Mouse (Mus musculus) midbrain, embryonic 12.5 days (tissue): ENCODE measurements around the gene Megf8. TPM values are rescaled to one million over a fixed set of nuclear protein-coding genes. Genes with fewer than 3 reads are reported as not detected.

ENCODE experiments used
- ATAC-seq: fragments of 200-750 bp; cut with Nextera tagmentation; 2 replicates; pipeline ENCODE4 v1.8.0; 2017; ENCODE audit warnings: low read depth, moderate TSS enrichment, moderate library complexity; ENCODE audit not compliant: low FRiP score
- H3K27ac ChIP-seq: fragments of 300-500 bp; sonication (generic); replicated peaks from 2 replicates; pipeline ENCODE4 v1.5.1; 2016; ENCODE audit warnings: mild to moderate bottlenecking
- H3K27me3 ChIP-seq: fragments of 300-500 bp; sonication (generic); 2 replicates; pipeline ENCODE4 v1.6.1; 2016; ENCODE audit warnings: mild to moderate bottlenecking
- H3K36me3 ChIP-seq: fragments of 300-500 bp; sonication (generic); 2 replicates; pipeline ENCODE4 v1.6.1; 2016
- H3K4me1 ChIP-seq: fragments of 300-500 bp; sonication (generic); 2 replicates; pipeline ENCODE4 v1.6.1; 2016
- H3K4me2 ChIP-seq: fragments of 300-500 bp; sonication (generic); replicated peaks from 2 replicates; pipeline ENCODE4 v1.6.1; 2016; ENCODE audit warnings: mild to moderate bottlenecking, moderate library complexity
- H3K4me3 ChIP-seq: fragments of 300-500 bp; sonication (generic); 2 replicates; pipeline ENCODE4 v1.5.1; 2016; ENCODE audit warnings: mild to moderate bottlenecking
- H3K9ac ChIP-seq: fragments of 300-500 bp; sonication (generic); replicated peaks from 2 replicates; pipeline ENCODE4 v1.6.1; 2016; ENCODE audit warnings: mild to moderate bottlenecking, moderate library complexity
- H3K9me3 ChIP-seq: fragments of 300-500 bp; sonication (generic); 2 replicates; pipeline ENCODE4 v1.6.1; 2016; ENCODE audit warnings: mild to moderate bottlenecking
- WGBS: fragments of 180-500 bp; shearing (Covaris S2); methylation state at CpG from one replicate; pipeline ENCODE4 v1.1.7; 2016; 5-methylcytosine and 5-hydroxymethylcytosine counted together
- polyA plus RNA-seq: library from polyadenylated mRNA; unstranded; fragments of >200 nt; fragmentation: Nextera tagmentation; extraction: Ambion mirVana; gene quantifications from 2 replicates; pipeline ENCODE4 v1.2.1, GENCODE M21; 2016

The Megf8 gene
- polyA plus RNA-seq, 1 experiment from 2014 or later = 21.3 TPM

DNA sequence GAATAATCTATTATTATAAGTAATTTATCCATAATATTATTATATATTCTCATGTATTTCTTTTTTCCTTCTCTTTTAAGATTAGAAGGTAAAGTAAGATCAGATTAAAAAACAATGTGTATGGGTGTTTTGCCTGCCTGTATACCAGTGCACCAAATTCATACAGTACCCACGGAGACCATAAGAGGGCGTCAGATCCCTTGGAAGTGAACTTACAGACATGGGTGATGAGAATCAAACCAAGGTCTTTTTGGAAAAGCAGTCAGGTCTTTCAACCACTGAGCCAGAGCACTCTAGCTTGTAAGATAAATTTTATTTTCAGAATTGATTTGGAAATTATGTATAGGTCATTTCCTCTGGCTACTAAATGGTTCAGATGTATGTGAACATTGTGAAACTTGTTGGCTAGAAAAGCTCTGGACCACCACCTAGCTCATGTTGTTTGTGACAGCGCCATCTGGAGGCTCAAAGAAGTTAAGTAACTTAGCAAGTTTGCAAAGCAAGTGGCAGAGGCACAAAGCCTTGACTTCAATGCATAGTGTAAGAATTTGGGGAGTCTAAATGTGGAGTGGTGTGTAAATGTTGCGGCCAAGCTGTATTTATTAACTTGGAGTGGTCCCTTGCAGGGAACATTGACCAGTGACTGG lies 92.3 kb downstream of the Megf8 start:
- no peaks in the 10 kb centered on the region for H3K36me3 ChIP-seq
- WGBS = 45% methylated on average over 4 of the region's 4 CpGs

GRCm38 (mm10) chr7:25410969-25411615 lies 94.1 kb downstream of the Megf8 start:
- Histone ChIP-seq H3K27me3 (no peaks in the 10 kb centered on the region), H3K9me3 (no peaks in the 10 kb centered on the region), H3K4me3 (no peak overlapping the region), H3K4me1 (no peaks in the 10 kb centered on the region), H3K36me3 (no peaks in the 10 kb centered on the region), H3K27ac (no peak overlapping the region), H3K4me2 (no peak overlapping the region), H3K9ac (no peak overlapping the region)
- ATAC-seq = no peak
- WGBS = 89% methylated on average over 1 of the region's 1 CpGs

More for the DNA sequence above, 92.3 kb downstream of the Megf8 start:
- Histone ChIP-seq H3K27me3 (no peaks in the 10 kb centered on the region), H3K4me1 (no peaks in the 10 kb centered on the region), H3K9ac (no peak overlapping the region), H3K27ac (no peak overlapping the region), H3K9me3 (no peaks in the 10 kb centered on the region), H3K4me2 (no peak overlapping the region), H3K4me3 (no peak overlapping the region)
- ATAC-seq = no peak

GRCm38 (mm10) chr7:25411861-25412260 lies 94.9 kb downstream of the Megf8 start:
- H3K27ac ChIP-seq = no peak overlapping the region
- no peak for ATAC-seq
- H3K4me1 ChIP-seq = no peaks in the 10 kb centered on the region
- H3K36me3 ChIP-seq = no peaks in the 10 kb centered on the region
- no peak overlapping the region for H3K4me2 ChIP-seq
- WGBS = 91% methylated on average over 3 of the region's 3 CpGs
- no peaks in the 10 kb centered on the region for H3K27me3 ChIP-seq
- H3K9me3 ChIP-seq = no peaks in the 10 kb centered on the region
- H3K9ac ChIP-seq = no peak overlapping the region
- no peak overlapping the region for H3K4me3 ChIP-seq

DNA sequence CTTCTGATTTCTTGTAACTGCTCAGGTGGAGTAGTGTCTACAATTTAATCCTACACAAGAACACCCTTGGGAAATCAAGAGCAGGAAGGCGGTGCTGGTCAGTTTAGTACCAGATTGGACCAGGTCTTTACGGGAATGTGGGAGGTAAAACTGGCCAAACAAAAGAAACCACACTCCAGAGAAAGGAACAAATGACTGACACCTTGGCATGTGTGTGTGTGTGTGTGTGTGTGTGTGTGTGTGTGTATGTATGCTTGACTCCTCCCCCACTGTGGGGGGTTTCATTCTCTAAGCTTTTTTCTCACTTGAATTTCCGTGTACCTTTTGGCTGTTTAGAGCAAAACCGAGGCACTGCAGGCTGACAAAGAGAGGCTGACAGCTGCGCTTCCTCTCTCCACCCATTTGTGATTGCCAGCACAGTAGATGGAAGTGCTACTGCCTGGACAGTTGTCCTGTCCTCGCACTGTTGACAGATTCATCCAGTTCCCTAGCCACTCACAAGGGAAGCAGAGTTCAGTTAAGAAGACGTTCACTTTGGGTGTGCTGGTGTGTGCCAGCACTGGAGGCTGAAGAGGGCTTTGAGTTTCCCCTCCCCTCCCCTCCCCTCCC lies 96.0 kb downstream of the Megf8 start, which contains the start of gene Cxcl17:
TSS of gene Cxcl17 (minus strand) at position 54 of the 609 bp plus-strand sequence.
- Histone ChIP-seq H3K36me3 (no peaks in the 10 kb centered on the region), H3K27ac (no peak within 1 kb of the TSS), H3K27me3 (no peaks in the 10 kb centered on the region), H3K9me3 (no peaks in the 10 kb centered on the region), H3K9ac (no peak within 1 kb of the TSS), H3K4me3 (no peak within 1 kb of the TSS), H3K4me2 (no peak within 1 kb of the TSS), H3K4me1 (no peaks in the 10 kb centered on the region)
- WGBS = 55% methylated on average over 7 of the region's 7 CpGs
- no peak for ATAC-seq

Other genes with a start within 250 kb of the Megf8 start
- 14.9 and 18.1 TPM in 2 replicates for gene Grik5, start 244.8 kb upstream of the Megf8 start, polyA plus RNA-seq
- 42.2 and 42.8 TPM in 2 replicates for gene Zfp574, start 244.6 kb upstream of the Megf8 start, polyA plus RNA-seq
- 44.0 and 63.7 TPM in 2 replicates for gene Pou2f2, start 137.4 kb upstream of the Megf8 start, polyA plus RNA-seq
- 11.7 and 12.2 TPM in 2 replicates for gene Dedd2, start 96.5 kb upstream of the Megf8 start, polyA plus RNA-seq
- 2.3 and 2.5 TPM in 2 replicates for gene Zfp526, start 95.7 kb upstream of the Megf8 start, polyA plus RNA-seq
- gene Gsk3a, start 79.3 kb upstream of the Megf8 start, polyA plus RNA-seq = 17.9 and 19.0 TPM in 2 replicates
- gene Erf, start 66.4 kb upstream of the Megf8 start, polyA plus RNA-seq = 8.8 and 10.0 TPM in 2 replicates
- 39.4 and 40.8 TPM in 2 replicates for gene Cic, start 49.5 kb upstream of the Megf8 start, polyA plus RNA-seq
- gene Pafah1b3, start 19.2 kb upstream of the Megf8 start, polyA plus RNA-seq = 399 and 410 TPM in 2 replicates
- gene Prr19, start 15.8 kb upstream of the Megf8 start, polyA plus RNA-seq = 1.3 and 1.7 TPM in 2 replicates
- 20.1 and 21.4 TPM in 2 replicates for gene Tmem145, start 11.1 kb upstream of the Megf8 start, polyA plus RNA-seq
- gene Cnfn, start 52.6 kb downstream of the Megf8 start, polyA plus RNA-seq = not detected in 2 replicates
- 5.9 and 8.5 TPM in 2 replicates for gene Lipe, start 81.5 kb downstream of the Megf8 start, polyA plus RNA-seq
- gene Cxcl17, start 95.7 kb downstream of the Megf8 start, polyA plus RNA-seq = 0.65 and 0.75 TPM in 2 replicates
- 0.64 and 0.73 TPM in 2 replicates for gene Ceacam1, start 160.4 kb downstream of the Megf8 start, polyA plus RNA-seq
- gene Ceacam2, start 222.7 kb downstream of the Megf8 start, polyA plus RNA-seq = not detected in 2 replicates